Comparison of ENCODE assay signal across 10 mouse cellular contexts in genomic region chr7:16063490-16063889, GRCm38 (mm10). TPM values are rescaled to one million over a fixed set of nuclear protein-coding genes. Genes with fewer than 3 reads are reported as not detected.
DNase-seq lines count a peak whose midpoint lies in the region; ATAC-seq and TF ChIP-seq lines count a peak whose summit lies in the region.
"Had no signal": no experiment of that assay in that cellular context is flagged by ENCODE, and none has a peak within 500 bp of the region (broad histone marks: within the 10 kb centered on the region; RNA-seq: fewer than 3 reads in every experiment).

No protein-coding gene starts in this region.

- peaks cover 10% of the 10 kb centered on the region for H3K9me3 ChIP-seq in liver, embryonic 11.5 days (ENCODE audit: control insufficient read depth, low read length)
- peaks cover 8% of the 10 kb centered on the region for H3K9me3 ChIP-seq in CH12.LX (replicated peaks; ENCODE audit: low read length)
- H3K9me3 ChIP-seq in forebrain, embryonic 13.5 days (replicated peaks), result peaks cover 8% of the 10 kb centered on the region
- H3K9me3 ChIP-seq in midbrain, embryonic 11.5 days (ENCODE audit: control insufficient read depth, low read length), result no peaks in the 10 kb centered on the region; the same call in 1 of the 2 replicates
- H3K9me3 ChIP-seq: lung, embryonic 15.5 days had no signal

- dilution Hi-C loops in CH12.LX (cut with MboI; ENCODE audit: extremely low pct_ligation_motif_present, extremely low pct_unique_long_range_greater_than_20kb, low sequenced_read_pairs), result no loop called here

- H3K9ac ChIP-seq in liver, adult 2 months (ENCODE audit: low read depth, low read length), result no peak overlapping the region
- no peak overlapping the region for H3K9ac ChIP-seq in liver, embryonic 11.5 days (ENCODE audit: low read depth, low read length)
- H3K9ac ChIP-seq in CH12.LX (ENCODE audit: insufficient read depth, low read depth), result no peak overlapping the region
- no peak overlapping the region for H3K9ac ChIP-seq in forebrain, embryonic 13.5 days
- H3K9ac ChIP-seq in midbrain, embryonic 11.5 days (ENCODE audit: low read length), result no peak overlapping the region
- H3K9ac ChIP-seq: lung, embryonic 15.5 days had no signal

- H3K79me2 ChIP-seq in liver, adult 2 months (ENCODE audit: control insufficient read depth, insufficient read depth, low read length), result no peaks in the 10 kb centered on the region
- H3K79me2 ChIP-seq in CH12.LX (replicated peaks; ENCODE audit: control insufficient read depth, extremely low read depth, insufficient read depth, poor library complexity, severe bottlenecking), result no peaks in the 10 kb centered on the region

- no peak for ATAC-seq in liver, embryonic 11.5 days (replicated peaks; ENCODE audit: low FRiP score)
- ATAC-seq in megakaryocyte progenitor cell, adult 5-6 weeks (replicated peaks; ENCODE audit: poor library complexity), result peak; percentile 74; the same call in 1 of the 2 replicates
- ATAC-seq in forebrain, embryonic 13.5 days, result no peak
- ATAC-seq in midbrain, embryonic 11.5 days (ENCODE audit: low FRiP score), result no peak
- ATAC-seq: intestine, embryonic 16.5 days had no signal

- 58% methylated on average over 4 of the region's 4 CpGs for whole genome bisulfite sequencing in liver, adult 2 months
- 29% methylated on average over 4 of the region's 4 CpGs for WGBS in liver, embryonic 11.5 days
- 40% methylated on average over 4 of the region's 4 CpGs for WGBS in forebrain, embryonic 13.5 days
- WGBS in midbrain, embryonic 11.5 days, result 30% methylated on average over 4 of the region's 4 CpGs

- TF ChIP-seq CTCF in liver, adult 2 months (IDR thresholded peaks at IDR 0.05; ENCODE audit: low read depth, low read length), result peak; percentile 55; the same call in 1 of the 2 replicates
- peak; percentile 11 to 72; a peak in 2 of 4 replicates for TF ChIP-seq CTCF in CH12.LX (conservative IDR thresholded peaks at IDR 0.05 in 1 of 2, IDR thresholded peaks at IDR 0.05 in 1 of 2; ENCODE audit: low read depth in 2 of 2, low read length in 2 of 2)

- no peak for TF ChIP-seq EP300 in CH12.LX (IDR thresholded peaks at IDR 0.05; ENCODE audit: low read length)

- H3K27me3 ChIP-seq in liver, adult 2 months (ENCODE audit: control insufficient read depth, insufficient read depth, low read length), result peaks cover 9% of the 10 kb centered on the region
- peaks cover 18% of the 10 kb centered on the region for H3K27me3 ChIP-seq in liver, embryonic 11.5 days (replicated peaks; ENCODE audit: control insufficient read depth, insufficient read depth, low read length)
- H3K27me3 ChIP-seq in CH12.LX (replicated peaks), result no peaks in the 10 kb centered on the region
- peaks cover 36% of the 10 kb centered on the region for H3K27me3 ChIP-seq in forebrain, embryonic 13.5 days
- H3K27me3 ChIP-seq in midbrain, embryonic 11.5 days (ENCODE audit: control insufficient read depth, insufficient read depth, low read length), result peaks cover 10% of the 10 kb centered on the region; the same call in 1 of the 2 replicates

- no peak overlapping the region for H3K4me2 ChIP-seq in liver, embryonic 11.5 days
- no peak overlapping the region for H3K4me2 ChIP-seq in CH12.LX (ENCODE audit: insufficient read depth, low read depth, poor library complexity, severe bottlenecking)
- H3K4me2 ChIP-seq in forebrain, embryonic 13.5 days, result no peak overlapping the region
- H3K4me2 ChIP-seq in midbrain, embryonic 11.5 days, result no peak overlapping the region
- H3K4me2 ChIP-seq: lung, embryonic 15.5 days had no signal

- no peak overlapping the region for H3K27ac ChIP-seq in liver, adult 2 months (replicated peaks; ENCODE audit: insufficient read depth, low read depth, low read length)
- H3K27ac ChIP-seq in liver, embryonic 11.5 days (ENCODE audit: low read depth, low read length), result no peak overlapping the region
- no peak overlapping the region for H3K27ac ChIP-seq in CH12.LX (ENCODE audit: insufficient read depth, low read depth)
- no peak overlapping the region for H3K27ac ChIP-seq in forebrain, embryonic 13.5 days
- H3K27ac ChIP-seq in midbrain, embryonic 11.5 days (ENCODE audit: low read depth, low read length), result no peak overlapping the region
- H3K27ac ChIP-seq: lung, embryonic 15.5 days had no signal

- DNase-seq in liver, adult 2 months (ENCODE audit: extremely low read depth, low read depth, low spot score), result no peak
- no peak for DNase-seq in liver, embryonic 11.5 days (ENCODE audit: low spot score)
- DNase-seq in CH12.LX (ENCODE audit: extremely low read depth) (no peak), NIH3T3 (ENCODE audit: low read depth) (peak; percentile 42)
- DNase-seq in midbrain, embryonic 11.5 days (ENCODE audit: low spot score, missing footprints), result no peak

- H3K36me3 ChIP-seq in liver, adult 2 months (ENCODE audit: control insufficient read depth, insufficient read depth, low read length), result no peaks in the 10 kb centered on the region
- no peaks in the 10 kb centered on the region for H3K36me3 ChIP-seq in liver, embryonic 11.5 days (ENCODE audit: control insufficient read depth, insufficient read depth, low read length)
- H3K36me3 ChIP-seq in CH12.LX (replicated peaks in 1 of 2; ENCODE audit: control insufficient read depth in 1 of 2, insufficient read depth in 1 of 2, low read length in 1 of 2), result no peaks in the 10 kb centered on the region
- no peaks in the 10 kb centered on the region for H3K36me3 ChIP-seq in forebrain, embryonic 13.5 days (ENCODE audit: poor library complexity, severe bottlenecking)
- no peaks in the 10 kb centered on the region for H3K36me3 ChIP-seq in midbrain, embryonic 11.5 days (ENCODE audit: control insufficient read depth, insufficient read depth, low read length)
- H3K36me3 ChIP-seq: lung, embryonic 15.5 days had no signal

- TF ChIP-seq RAD21 in CH12.LX (IDR thresholded peaks at IDR 0.05; ENCODE audit: low read depth, low read length), result peak; percentile 61

- TF ChIP-seq POLR2A in liver, adult 2 months (IDR thresholded peaks at IDR 0.05; ENCODE audit: extremely low read depth, insufficient read depth, low read length), result no peak
- no peak for TF ChIP-seq POLR2A in CH12.LX (IDR thresholded peaks at IDR 0.05; ENCODE audit: low read depth, low read length)

- H3K4me3 ChIP-seq in liver, adult 2 months (ENCODE audit: insufficient read depth, low read depth, low read length), result no peak overlapping the region
- H3K4me3 ChIP-seq in liver, embryonic 11.5 days (ENCODE audit: low read depth, low read length), result no peak overlapping the region
- H3K4me3 ChIP-seq in CH12.LX (replicated peaks in 1 of 3; ENCODE audit: low read depth in 2 of 3, low read length in 2 of 3, poor library complexity in 1 of 3), result no peak overlapping the region
- H3K4me3 ChIP-seq in forebrain, embryonic 13.5 days, result no peak overlapping the region
- H3K4me3 ChIP-seq in midbrain, embryonic 11.5 days (ENCODE audit: low read depth, low read length), result no peak overlapping the region
- H3K4me3 ChIP-seq: lung, embryonic 15.5 days had no signal

- H3K4me1 ChIP-seq in liver, adult 2 months (ENCODE audit: control insufficient read depth, insufficient read depth, low read length), result no peaks in the 10 kb centered on the region
- no peaks in the 10 kb centered on the region; the same call in 1 of the 2 replicates for H3K4me1 ChIP-seq in liver, embryonic 11.5 days (replicated peaks; ENCODE audit: control insufficient read depth, insufficient read depth, low read length)
- peaks cover 0 to 3% of the 10 kb centered on the region in 2 experiments; a peak in 1 of 4 replicates for H3K4me1 ChIP-seq in CH12.LX (ENCODE audit: control insufficient read depth in 1 of 2, insufficient read depth in 2 of 2)
- no peaks in the 10 kb centered on the region for H3K4me1 ChIP-seq in forebrain, embryonic 13.5 days
- no peaks in the 10 kb centered on the region for H3K4me1 ChIP-seq in midbrain, embryonic 11.5 days (ENCODE audit: control insufficient read depth, insufficient read depth, low read length)
- H3K4me1 ChIP-seq: lung, embryonic 15.5 days had no signal

- in situ Hi-C loops in CH12.LX (cut with MboI; ENCODE audit: low pct_ligation_motif_present, low pct_unique_long_range_greater_than_20kb, low sequenced_read_pairs), result loop anchor here (25.0 kb wide), 1 partner anchor 199 kb away; the partner anchor contains the start of genes C5ar1 and Inafm1

RNA-seq across cellular contexts. Expression of gene Zfp541, which starts 1.9 kb away (rescaled TPM):
- total RNA-seq in liver, adult 2 months (2014; rRNA removed), result not detected in 2 replicates
- 0.02 TPM in 1 of 2 replicates, not detected in the other for polyA plus RNA-seq in liver, adult 2 months (2012; rRNA removed)
- not detected in 2 replicates for polyA plus RNA-seq in liver, embryonic 11.5 days (2014; fragmentation: Nextera tagmentation; extraction: Ambion mirVana)
- total RNA-seq in CH12.LX (2012; rRNA removed) (0.08 TPM in 1 of 2 replicates, not detected in the other), CH12.LX (2014; rRNA removed) (0.12 TPM in 1 of 2 replicates, not detected in the other)
- polyA plus RNA-seq in CH12.LX (2012; ENCODE audit: insufficient read length, low read depth), result 0.05 TPM in 1 of 2 replicates, not detected in the other
- total RNA-seq in megakaryocyte progenitor cell, adult 5-6 weeks (2015), result 0.15 TPM in 1 of 2 replicates, not detected in the other
- total RNA-seq in megakaryocyte progenitor cell, adult 5-6 weeks (2017), result 0.04 TPM in 1 of 2 replicates, not detected in the other
- polyA plus RNA-seq in forebrain, embryonic 13.5 days (2015; fragmentation: Nextera tagmentation; extraction: Ambion mirVana), result not detected in 2 replicates
- not detected in 2 replicates for polyA plus RNA-seq in midbrain, embryonic 11.5 days (2014; fragmentation: Nextera tagmentation; extraction: Ambion mirVana)
- polyA plus RNA-seq: embryonic facial prominence, embryonic 11.5 days; lung, embryonic 15.5 days had no signal

RNA-seq across cellular contexts. Expression of gene Bicra, which starts 15.8 kb away (rescaled TPM):
- 0.55 and 0.87 TPM in 2 replicates for total RNA-seq in liver, adult 2 months (2014; rRNA removed)
- polyA plus RNA-seq in liver, adult 2 months (2012; rRNA removed), result 3.6 and 4.6 TPM in 2 replicates
- polyA plus RNA-seq in liver, embryonic 11.5 days (2014; fragmentation: Nextera tagmentation; extraction: Ambion mirVana), result 5.3 and 7.3 TPM in 2 replicates
- total RNA-seq in CH12.LX (2012; rRNA removed) (1.9 and 2.2 TPM in 2 replicates), CH12.LX (2014; rRNA removed) (0.31 and 0.32 TPM in 2 replicates)
- 9.8 and 10.2 TPM in 2 replicates for polyA plus RNA-seq in CH12.LX (2012; ENCODE audit: insufficient read length, low read depth)
- 14.7 and 14.9 TPM in 2 replicates for total RNA-seq in megakaryocyte progenitor cell, adult 5-6 weeks (2015)
- 1.1 and 3.4 TPM in 2 replicates for total RNA-seq in megakaryocyte progenitor cell, adult 5-6 weeks (2017)
- polyA plus RNA-seq in forebrain, embryonic 13.5 days (2015; fragmentation: Nextera tagmentation; extraction: Ambion mirVana), result 8.4 and 8.5 TPM in 2 replicates
- polyA plus RNA-seq in midbrain, embryonic 11.5 days (2014; fragmentation: Nextera tagmentation; extraction: Ambion mirVana), result 5.0 and 6.1 TPM in 2 replicates

RNA-seq across cellular contexts. Expression of gene Napa, which starts 34.8 kb away (rescaled TPM):
- total RNA-seq in liver, adult 2 months (2014; rRNA removed), result 47.4 and 58.7 TPM in 2 replicates
- polyA plus RNA-seq in liver, adult 2 months (2012; rRNA removed), result 101 and 146 TPM in 2 replicates
- 167 and 174 TPM in 2 replicates for polyA plus RNA-seq in liver, embryonic 11.5 days (2014; fragmentation: Nextera tagmentation; extraction: Ambion mirVana)
- total RNA-seq in CH12.LX (2012; rRNA removed) (80.0 and 84.8 TPM in 2 replicates), CH12.LX (2014; rRNA removed) (97.5 and 106 TPM in 2 replicates)
- polyA plus RNA-seq in CH12.LX (2012; ENCODE audit: insufficient read length, low read depth), result 111 and 112 TPM in 2 replicates
- 69.2 and 72.0 TPM in 2 replicates for total RNA-seq in megakaryocyte progenitor cell, adult 5-6 weeks (2015)
- total RNA-seq in megakaryocyte progenitor cell, adult 5-6 weeks (2017), result 46.2 and 57.8 TPM in 2 replicates
- 166 and 186 TPM in 2 replicates for polyA plus RNA-seq in forebrain, embryonic 13.5 days (2015; fragmentation: Nextera tagmentation; extraction: Ambion mirVana)
- polyA plus RNA-seq in midbrain, embryonic 11.5 days (2014; fragmentation: Nextera tagmentation; extraction: Ambion mirVana), result 162 and 165 TPM in 2 replicates

RNA-seq across cellular contexts. Expression of gene Kptn, which starts 56.2 kb away (rescaled TPM):
- 18.0 and 19.9 TPM in 2 replicates for total RNA-seq in liver, adult 2 months (2014; rRNA removed)
- polyA plus RNA-seq in liver, adult 2 months (2012; rRNA removed), result 23.1 and 25.7 TPM in 2 replicates
- polyA plus RNA-seq in liver, embryonic 11.5 days (2014; fragmentation: Nextera tagmentation; extraction: Ambion mirVana), result 20.2 and 20.7 TPM in 2 replicates
- total RNA-seq in CH12.LX (2012; rRNA removed) (17.5 and 19.1 TPM in 2 replicates), CH12.LX (2014; rRNA removed) (25.4 and 25.8 TPM in 2 replicates)
- 14.2 and 14.5 TPM in 2 replicates for polyA plus RNA-seq in CH12.LX (2012; ENCODE audit: insufficient read length, low read depth)
- total RNA-seq in megakaryocyte progenitor cell, adult 5-6 weeks (2015), result 8.1 and 10.7 TPM in 2 replicates
- total RNA-seq in megakaryocyte progenitor cell, adult 5-6 weeks (2017), result 8.3 and 10.6 TPM in 2 replicates
- polyA plus RNA-seq in forebrain, embryonic 13.5 days (2015; fragmentation: Nextera tagmentation; extraction: Ambion mirVana), result 37.2 and 38.4 TPM in 2 replicates
- polyA plus RNA-seq in midbrain, embryonic 11.5 days (2014; fragmentation: Nextera tagmentation; extraction: Ambion mirVana), result 16.2 and 18.2 TPM in 2 replicates
